Mouse (Mus musculus) spleen, adult 2 months (tissue): ENCODE data around the gene Hemgn. TPM values are rescaled to one million over a fixed set of nuclear protein-coding genes. Genes with fewer than 3 reads are reported as not detected.

ENCODE experiments used
- DNase-seq, 2 experiments: peaks; one replicate each; pipeline versions ENCODE4 v3.0.0 to v3.0.0-alpha.2; 2012 to 2021; ENCODE audit warnings: low spot score in 2 of 2, low read depth in 1 of 2
- H3K27ac ChIP-seq: fragments of 200-500 bp; 2 replicates; pipeline ENCODE4 v1.5.1; 2012; ENCODE audit warnings: low read length, inconsistent platforms; ENCODE audit not compliant: insufficient read depth
- H3K27me3 ChIP-seq: fragments of 200-500 bp; 2 replicates; pipeline ENCODE4 v1.6.1; 2012; ENCODE audit warnings: mild to moderate bottlenecking, moderate library complexity, low read length, inconsistent platforms; ENCODE audit not compliant: control insufficient read depth, insufficient read depth
- H3K36me3 ChIP-seq: fragments of 200-500 bp; 2 replicates; pipeline ENCODE4 v1.6.1; 2012; ENCODE audit warnings: mild to moderate bottlenecking, low read length, inconsistent platforms; ENCODE audit not compliant: control insufficient read depth, insufficient read depth
- H3K4me1 ChIP-seq: fragments of 200-500 bp; 2 replicates; pipeline ENCODE4 v1.6.1; 2011; ENCODE audit warnings: inconsistent platforms; ENCODE audit not compliant: control insufficient read depth, insufficient read depth, insufficient read length
- H3K4me3 ChIP-seq: fragments of 200-500 bp; 2 replicates; pipeline ENCODE4 v1.5.1; 2011; ENCODE audit warnings: mild to moderate bottlenecking, inconsistent platforms; ENCODE audit not compliant: insufficient read depth, insufficient read length; ENCODE audit errors: extremely low read depth
- CTCF ChIP-seq: fragments of 200-500 bp; IDR thresholded peaks from 2 replicates; pipeline ENCODE4 v1.5.1; 2011; ENCODE audit warnings: mild to moderate bottlenecking, inconsistent platforms; ENCODE audit not compliant: insufficient read depth, insufficient read length, insufficient replicate concordance; ENCODE audit errors: extremely low read depth
- POLR2A ChIP-seq: fragments of 200-500 bp; IDR thresholded peaks from 2 replicates; pipeline ENCODE4 v1.6.1; 2011; ENCODE audit warnings: low read depth, low read length, inconsistent platforms
- WGBS: fragments of 180-500 bp; shearing (Covaris S2); methylation state at CpG from one replicate; pipeline ENCODE4 v1.1.7; 2018; 5-methylcytosine and 5-hydroxymethylcytosine counted together
- polyA plus RNA-seq: library from polyadenylated mRNA; depleted of rRNA; stranded (reverse); fragments of >200 nt; gene quantifications from 2 replicates; pipeline ENCODE4 v1.2.3, GENCODE M21; 2012

Hemgn gene
- polyA plus RNA-seq, 1 experiment, result 9.8 TPM

- Histone ChIP-seq H3K4me3 (no peak overlapping the region), H3K4me1 (peaks cover 12% of the 10 kb centered on the region; the same call in 1 of the 2 replicates), H3K27ac (no peak overlapping the region), H3K27me3 (no peaks in the 10 kb centered on the region), H3K36me3 (no peaks in the 10 kb centered on the region)
- TF ChIP-seq POLR2A, result no peak
- TF ChIP-seq CTCF, result no peak
- no peak for DNase-seq
- 4% methylated on average over 1 of the region's 1 CpGs for WGBS
Observed at GRCm38 (mm10) chr4:46412113-46412512, 1.2 kb downstream of the Hemgn start.

DNA sequence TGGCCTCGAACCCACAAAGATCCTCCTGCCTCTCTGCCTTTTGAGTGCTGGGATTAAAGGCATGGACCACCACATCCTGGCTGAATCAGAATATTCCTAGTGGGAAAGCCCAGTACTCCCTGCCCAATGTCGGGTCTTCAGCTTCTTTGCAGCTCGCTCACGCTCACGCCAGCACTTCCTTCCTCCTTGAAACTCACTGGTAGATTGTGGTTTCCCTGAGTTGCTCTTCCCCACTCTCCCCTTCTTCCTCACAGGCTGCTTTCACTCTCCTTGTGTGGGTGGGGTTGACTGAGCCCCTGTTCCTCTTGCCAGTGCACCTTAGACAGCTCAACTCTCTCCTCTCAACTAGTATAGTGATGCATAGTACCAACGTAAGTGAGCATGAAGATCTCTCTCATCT is 1.8 kb downstream of the Hemgn start:
- WGBS, result 8% methylated on average over 6 of the region's 6 CpGs
- H3K27ac ChIP-seq, result no peak overlapping the region
- no peaks in the 10 kb centered on the region for H3K27me3 ChIP-seq
- H3K4me1 ChIP-seq, result peaks cover 12% of the 10 kb centered on the region; the same call in 1 of the 2 replicates
- peak; percentile 36 to 66 for DNase-seq
- H3K36me3 ChIP-seq, result no peaks in the 10 kb centered on the region
- no peak for TF ChIP-seq POLR2A
- TF ChIP-seq CTCF, result no peak
- no peak overlapping the region for H3K4me3 ChIP-seq

- TF ChIP-seq POLR2A, result no peak
- TF ChIP-seq CTCF, result no peak
- no peak for DNase-seq
- Histone ChIP-seq H3K27me3 (no peaks in the 10 kb centered on the region), H3K4me3 (no peak overlapping the region), H3K4me1 (peaks cover 12% of the 10 kb centered on the region; the same call in 1 of the 2 replicates), H3K27ac (peak overlapping the region; percentile 52; the same call in 1 of the 2 replicates), H3K36me3 (no peaks in the 10 kb centered on the region)
- WGBS, result 77% methylated on average over 5 of the region's 5 CpGs
Observed at GRCm38 (mm10) chr4:46410677-46411076, 2.6 kb downstream of the Hemgn start.

DNA sequence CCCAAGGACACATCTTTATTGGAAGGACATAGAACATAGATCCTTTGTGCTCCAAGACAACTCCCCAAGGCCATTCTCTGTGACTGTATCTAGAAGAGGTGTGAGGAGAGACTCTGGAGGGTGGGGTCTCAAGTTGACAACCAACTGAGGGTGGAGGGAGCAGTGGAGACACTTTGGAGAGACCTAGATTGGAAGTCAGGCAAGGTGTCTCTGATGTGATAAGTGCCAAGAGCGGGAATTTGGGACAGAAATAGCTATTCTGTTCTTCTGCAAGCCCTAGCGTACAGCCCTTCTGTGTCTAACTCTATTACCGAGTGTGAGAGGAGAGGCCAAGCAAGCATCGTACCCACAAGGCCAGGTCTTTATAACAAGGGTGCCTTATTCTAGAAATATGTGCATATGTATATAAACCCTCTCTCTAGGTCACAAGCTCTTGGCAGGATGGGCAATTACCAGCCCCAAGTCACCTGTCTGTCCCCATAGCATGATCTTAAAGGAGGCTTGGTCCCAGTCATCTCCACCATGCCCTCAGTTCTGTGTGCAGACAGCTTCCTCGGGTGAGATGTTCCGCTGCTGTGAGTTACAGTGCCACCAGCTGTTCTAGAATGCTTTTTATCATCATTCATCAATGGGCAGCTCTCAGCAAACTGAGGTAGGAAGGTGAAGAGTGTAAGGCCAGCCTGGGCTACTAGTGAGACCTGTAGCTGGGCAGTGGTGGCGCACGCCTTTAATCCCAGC is 6.2 kb downstream of the Hemgn start:
- no peaks in the 10 kb centered on the region for H3K27me3 ChIP-seq
- 84% methylated on average over 8 of the region's 8 CpGs for WGBS
- H3K36me3 ChIP-seq, result no peaks in the 10 kb centered on the region
- TF ChIP-seq POLR2A, result no peak
- TF ChIP-seq CTCF, result no peak
- H3K27ac ChIP-seq, result peak overlapping the region; percentile 26; the same call in 1 of the 2 replicates
- no peak for DNase-seq
- H3K4me3 ChIP-seq, result no peak overlapping the region
- peaks cover 18% of the 10 kb centered on the region; the same call in 1 of the 2 replicates for H3K4me1 ChIP-seq

DNA sequence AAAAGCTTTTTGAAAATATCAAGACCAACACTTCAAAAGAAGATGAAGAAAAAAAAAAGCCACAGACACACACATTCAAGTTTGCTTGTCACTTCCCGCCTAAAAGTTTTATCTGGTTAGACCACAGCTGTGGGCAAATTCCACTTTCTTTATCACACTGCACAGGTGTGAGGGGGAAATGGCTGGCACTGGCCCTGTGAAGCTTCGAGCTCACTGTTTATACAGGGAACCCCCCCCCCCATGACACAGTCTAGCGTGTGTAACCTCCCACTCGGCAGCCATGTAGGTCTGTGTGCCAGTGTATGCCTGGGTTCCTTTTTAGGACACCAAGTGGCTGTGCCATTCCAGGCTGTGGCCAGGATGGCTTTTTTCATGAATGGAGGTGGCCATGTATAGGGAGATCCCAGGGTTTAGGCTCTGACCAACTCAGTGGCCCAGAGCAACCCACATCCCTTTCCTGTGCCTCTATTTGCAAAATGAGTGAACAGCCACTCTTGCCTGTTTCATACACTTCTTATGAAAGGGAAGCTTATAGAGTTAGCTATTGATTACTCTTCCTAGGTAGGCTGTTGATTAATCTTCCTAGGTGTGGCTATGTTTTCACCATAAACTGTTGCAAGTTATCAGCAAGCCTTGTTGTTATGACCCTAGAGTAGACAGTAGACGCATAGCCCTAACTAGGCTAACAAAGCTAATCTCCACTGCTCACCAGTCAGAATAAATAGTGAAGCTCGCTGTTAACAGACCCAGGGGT is 9.1 kb downstream of the Hemgn start:
- 35% methylated on average over 6 of the region's 6 CpGs for WGBS
- H3K4me1 ChIP-seq, result peaks cover 8% of the 10 kb centered on the region; the same call in 1 of the 2 replicates
- H3K36me3 ChIP-seq, result no peaks in the 10 kb centered on the region
- TF ChIP-seq POLR2A (no peak), CTCF (no peak)
- no peaks in the 10 kb centered on the region for H3K27me3 ChIP-seq
- DNase-seq, result peak; percentile 30 to 41
- H3K4me3 ChIP-seq, result 0 out of 2 replicates have a peak overlapping the region, but pooled peaks have one; percentile 2
- peak overlapping the region; percentile 45 for H3K27ac ChIP-seq

GRCm38 (mm10) chr4:46398839-46399238 is 14.5 kb downstream of the Hemgn start:
- no peak overlapping the region for H3K27ac ChIP-seq
- H3K4me3 ChIP-seq, result no peak overlapping the region
- no peak for TF ChIP-seq CTCF
- TF ChIP-seq POLR2A, result no peak
- WGBS, result 61% methylated on average over 4 of the region's 4 CpGs
- no peaks in the 10 kb centered on the region; the same call in 1 of the 2 replicates for H3K4me1 ChIP-seq
- DNase-seq, result no peak
- H3K27me3 ChIP-seq, result no peaks in the 10 kb centered on the region
- H3K36me3 ChIP-seq, result no peaks in the 10 kb centered on the region
